Mouse (Mus musculus): Measurements from ENCODE around the gene Hydin.

The Hydin gene

DNA sequence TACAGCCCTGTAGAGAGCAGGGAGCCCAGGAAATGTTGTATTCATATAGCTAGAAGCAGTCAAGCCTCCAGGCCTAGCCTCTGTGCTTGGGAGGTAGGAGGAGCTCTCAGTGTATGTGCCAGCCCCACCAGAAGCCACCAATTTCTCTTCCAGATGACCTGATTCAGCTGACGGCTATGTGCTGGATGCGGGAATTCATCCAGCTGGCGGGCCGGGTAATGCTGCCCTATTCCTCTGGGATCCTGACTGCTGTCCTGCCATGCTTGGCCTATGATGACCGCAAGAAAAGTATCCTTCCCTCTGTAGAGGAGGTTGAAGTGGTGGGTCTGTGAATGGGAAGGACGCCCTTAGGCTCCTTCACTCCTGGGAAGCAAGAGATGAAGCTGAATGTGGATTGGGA, 369.4 kb downstream of the Hydin start:
- no peak for DNase-seq (ENCODE audit: low spot score)

DNA sequence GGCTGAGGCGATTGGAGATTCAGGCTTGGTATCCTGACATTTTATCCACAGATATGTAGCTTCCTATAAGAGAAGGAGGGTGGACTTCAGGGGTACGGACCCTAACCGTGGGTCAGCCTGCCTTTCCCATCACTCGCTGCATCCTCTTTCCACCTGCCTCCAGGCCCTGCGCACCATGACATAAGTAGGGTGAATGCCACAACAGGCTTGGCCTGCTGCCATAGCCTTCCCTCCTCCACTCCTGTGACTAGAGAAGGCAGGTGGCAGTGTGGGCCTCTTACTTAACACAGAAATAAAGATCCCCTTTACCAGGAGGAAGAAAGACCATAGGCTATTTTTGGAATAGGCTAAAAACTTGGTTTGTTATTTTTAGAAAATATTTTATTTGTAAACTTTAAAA, 375.6 kb downstream of the Hydin start:
- DNase-seq (ENCODE audit: low spot score), result no peak

DNA sequence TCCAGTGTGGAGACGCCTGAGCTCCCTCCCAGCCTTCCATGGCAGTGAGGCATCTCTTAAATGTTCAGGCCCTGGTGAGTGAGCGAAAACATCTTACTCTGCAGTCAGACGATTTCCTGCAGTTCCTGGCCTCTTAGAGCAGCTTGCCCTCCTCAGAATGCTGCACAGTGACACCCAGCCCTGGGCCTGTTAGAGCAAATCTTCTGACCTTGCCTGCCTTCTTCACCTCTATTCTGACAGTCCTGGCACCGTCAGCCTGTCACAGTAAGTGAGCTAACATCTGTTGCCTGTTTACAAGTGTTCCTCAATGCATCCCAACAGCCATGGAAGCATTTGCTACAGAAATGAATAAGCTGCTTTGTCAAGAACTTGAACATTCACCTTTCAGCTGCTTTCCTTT, 376.4 kb downstream of the Hydin start:
- no peak for DNase-seq (ENCODE audit: low spot score)

DNA sequence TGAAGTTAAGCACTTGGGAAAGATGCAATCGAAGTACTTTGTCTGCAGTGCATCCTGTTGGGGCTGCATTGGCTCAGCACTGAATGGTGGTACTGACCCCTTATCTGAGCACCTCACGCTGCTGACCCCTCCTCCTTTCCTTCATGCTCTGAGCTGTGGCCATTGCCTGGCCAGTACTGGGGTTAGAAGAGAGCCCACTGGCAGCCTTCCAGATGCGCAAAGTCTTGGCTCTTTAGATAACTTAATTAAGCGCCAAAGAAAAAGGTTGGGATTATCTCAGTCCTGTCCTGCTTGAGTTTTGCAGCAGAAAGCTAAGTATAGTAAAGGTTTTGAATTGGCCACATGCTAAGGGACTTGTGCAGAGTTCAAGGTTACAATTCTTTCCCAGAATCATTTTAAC, 377.6 kb downstream of the Hydin start:
- no peak for DNase-seq (ENCODE audit: low spot score)

DNA sequence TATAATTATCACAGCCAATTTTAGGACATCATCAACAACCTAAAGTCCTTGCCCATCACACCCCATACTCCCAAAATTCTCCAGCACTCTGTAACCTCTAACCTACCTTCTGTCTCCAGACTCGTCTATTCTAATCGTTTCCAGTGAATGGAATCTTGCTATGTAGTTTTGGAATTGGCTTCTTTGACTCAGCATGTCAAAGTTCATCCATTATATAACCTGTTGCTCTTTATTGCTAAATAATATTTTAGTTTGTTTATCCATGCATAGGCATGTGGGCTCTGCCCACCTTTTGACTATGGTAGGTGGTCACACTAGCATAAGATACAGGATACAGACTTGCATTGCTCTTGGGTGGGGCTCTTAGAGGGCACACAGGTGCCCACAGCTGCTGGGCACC, 378.1 kb downstream of the Hydin start:
- DNase-seq (ENCODE audit: low spot score), result no peak

- DNase-seq (ENCODE audit: low spot score), result no peak
Observed at GRCm38 (mm10) chr8:110645340-110645739, 378.6 kb downstream of the Hydin start.

- DNase-seq (ENCODE audit: low spot score), result peak; percentile 40
Observed at GRCm38 (mm10) chr8:110646064-110646463, 379.3 kb downstream of the Hydin start.

DNA sequence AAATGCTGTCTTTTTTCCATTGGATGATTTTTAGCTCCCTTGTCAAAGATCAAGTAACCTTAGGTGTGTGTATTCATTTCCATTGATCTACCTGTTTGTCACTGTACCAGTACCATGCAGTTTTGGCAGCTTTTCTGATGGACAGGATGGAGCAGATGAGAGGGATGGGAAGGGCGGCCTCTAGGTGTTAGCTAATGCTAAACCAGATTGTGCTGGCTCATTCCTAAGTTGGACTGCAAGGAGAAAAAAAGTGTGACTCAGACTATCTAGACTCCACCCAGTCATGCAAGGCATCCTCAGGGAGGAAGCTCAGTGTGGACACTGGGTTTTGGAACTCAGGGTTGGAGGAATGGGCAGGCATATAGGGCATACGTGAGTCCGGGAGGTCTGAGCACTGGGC, 381.8 kb downstream of the Hydin start:
- no peak for DNase-seq (ENCODE audit: low spot score)

DNA sequence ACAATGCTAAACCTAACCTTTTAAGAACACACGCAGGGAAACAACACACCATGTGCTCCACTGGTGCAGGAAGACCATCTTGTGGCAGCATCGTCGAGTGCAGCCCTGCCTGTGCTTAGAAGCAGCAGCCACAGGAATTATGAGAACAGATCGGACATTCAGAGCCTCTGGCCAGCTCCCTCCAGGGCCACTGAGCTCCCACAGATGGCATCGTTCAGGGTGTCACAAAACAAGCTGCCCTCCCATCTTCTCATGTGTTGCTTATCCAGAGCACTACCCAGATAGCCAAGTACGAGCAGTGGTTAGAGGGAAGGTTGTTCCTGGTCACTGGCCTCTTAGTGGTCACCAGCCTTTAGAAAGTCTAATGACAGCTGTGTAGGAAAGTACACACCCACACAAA, 382.5 kb downstream of the Hydin start:
- DNase-seq (ENCODE audit: low spot score), result no peak

DNA sequence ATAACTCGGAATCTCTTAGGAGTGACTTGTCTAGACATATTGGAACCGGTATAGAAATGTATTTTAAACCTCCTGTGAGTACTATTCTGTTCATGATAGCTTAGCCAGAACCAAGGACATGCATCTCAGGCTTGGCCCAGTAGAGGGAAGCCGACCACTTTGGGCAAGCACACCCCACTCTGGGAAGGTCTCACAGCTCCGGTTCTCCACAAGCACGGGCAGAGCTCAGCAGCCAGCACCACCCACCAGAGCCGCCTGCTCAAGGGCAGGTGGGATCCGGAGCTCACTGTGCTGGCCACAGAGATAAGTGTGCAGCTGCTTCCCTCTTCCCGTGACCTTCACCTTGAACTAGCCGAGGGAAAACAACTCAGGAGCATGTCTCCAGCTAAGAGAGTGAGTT, 384.1 kb downstream of the Hydin start:
- peak; percentile 84 for DNase-seq (ENCODE audit: low spot score)

DNA sequence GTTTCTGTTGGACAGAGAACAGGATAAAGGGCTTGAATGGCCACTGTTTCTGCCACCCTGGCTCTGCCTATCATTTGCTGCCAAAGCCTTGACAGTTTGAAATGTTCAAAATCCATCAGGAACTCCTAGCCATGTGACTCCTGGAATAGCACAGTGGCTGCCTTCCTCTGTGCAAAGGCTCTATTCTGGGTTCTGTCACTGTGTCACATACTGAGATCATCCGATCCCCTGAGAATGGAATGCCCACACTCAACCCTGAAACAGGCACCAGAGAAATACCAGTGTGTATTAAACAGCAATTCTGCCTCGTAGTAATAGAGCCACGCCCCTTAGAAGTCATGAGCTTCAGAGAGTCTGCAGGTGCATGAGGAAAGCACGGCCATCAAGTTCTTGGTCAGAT, 385.1 kb downstream of the Hydin start:
- DNase-seq (ENCODE audit: low spot score), result no peak

GRCm38 (mm10) chr8:110654075-110655060, 387.6 kb downstream of the Hydin start:
- DNase-seq (ENCODE audit: low spot score), result no peak

GRCm38 (mm10) chr8:110655827-110656226, 389.1 kb downstream of the Hydin start:
- no peak for DNase-seq (ENCODE audit: low spot score)

DNA sequence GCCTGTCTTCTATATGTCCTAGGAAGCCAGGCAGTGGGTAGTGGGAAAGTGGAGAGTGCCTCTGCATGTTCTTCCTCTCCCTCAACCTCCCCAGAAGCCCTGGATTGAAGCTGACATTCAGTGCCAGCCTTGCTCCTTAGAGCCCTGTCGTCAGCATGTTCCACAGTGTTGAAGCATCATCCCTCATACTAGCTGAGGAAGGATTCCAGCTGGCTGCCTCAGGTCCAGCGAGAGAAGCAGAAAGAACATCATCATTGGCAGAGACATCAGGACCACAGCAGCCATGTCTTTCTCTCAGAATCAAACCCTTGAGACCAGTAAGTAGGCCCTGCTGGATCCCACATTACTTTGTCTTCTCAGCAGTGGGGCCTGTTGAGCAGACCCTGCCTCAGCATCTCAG, 390.9 kb downstream of the Hydin start:
- no peak for DNase-seq (ENCODE audit: low spot score)

All from ovary, adult 18-20 months (tissue).